9 mouse cellular contexts compared by ENCODE assay signal in genomic region chr11:106037418-106037751, GRCm38 (mm10). TPM values are rescaled to one million over a fixed set of nuclear protein-coding genes. Genes with fewer than 3 reads are reported as not detected.
DNase-seq lines count a peak whose midpoint lies in the region; ATAC-seq and TF ChIP-seq lines count a peak whose summit lies in the region.
"Had no signal": no experiment of that assay in that cellular context is flagged by ENCODE, and none has a peak within 500 bp of the region (broad histone marks: within the 10 kb centered on the region; RNA-seq: fewer than 3 reads in every experiment).

No protein-coding gene starts in this region.

- peaks cover 10% of the 10 kb centered on the region; the same call in 1 of the 2 replicates for H3K4me1 ChIP-seq in spleen, adult 2 months (ENCODE audit: control insufficient read depth, insufficient read depth, insufficient read length)
- H3K4me1 ChIP-seq in stomach, embryonic 15.5 days, result peaks cover 7% of the 10 kb centered on the region; the same call in 1 of the 2 replicates

- H3K4me2 ChIP-seq in stomach, embryonic 15.5 days, result peak overlapping the region; percentile 88

- peak overlapping the region; percentile 78; the same call in 1 of the 2 replicates for H3K27ac ChIP-seq in spleen, adult 2 months (ENCODE audit: insufficient read depth, low read length)
- H3K27ac ChIP-seq in stomach, embryonic 15.5 days, result peak overlapping the region; percentile 90

- under 1% methylated on average over 13 of the region's 13 CpGs for WGBS in spleen, adult 2 months
- WGBS in stomach, embryonic 15.5 days, result under 1% methylated on average over 13 of the region's 13 CpGs

- no peak for DNase-seq in spleen, adult 2 months (ENCODE audit: low read depth in 1 of 2, low spot score in 2 of 2)
- DNase-seq in spleen, postnatal 4 days (ENCODE audit: low spot score in 2 of 2), result no peak
- peak; percentile 67 for DNase-seq in cerebellum, adult 9-10 months
- peak; percentile 69 to 77 for DNase-seq in frontal cortex, adult 2 months (ENCODE audit: extremely low spot score in 1 of 2, low spot score in 1 of 2)
- DNase-seq in left cerebral cortex, adult 11 months (ENCODE audit: low spot score), result peak; percentile 63
- DNase-seq in mesoderm, embryonic 11.5 days (ENCODE audit: low read depth, low spot score), result peak; percentile 79
- no peak for DNase-seq in gastrocnemius, postnatal 4 days (ENCODE audit: low spot score in 2 of 2)

- no peaks in the 10 kb centered on the region for H3K36me3 ChIP-seq in spleen, adult 2 months (ENCODE audit: control insufficient read depth, insufficient read depth, low read length)
- H3K36me3 ChIP-seq in stomach, embryonic 15.5 days, result no peaks in the 10 kb centered on the region

- peak overlapping the region; percentile 94 for H3K9ac ChIP-seq in stomach, embryonic 15.5 days

- TF ChIP-seq POLR2A in spleen, adult 2 months (IDR thresholded peaks at IDR 0.05; ENCODE audit: low read depth, low read length), result no peak

- no peaks in the 10 kb centered on the region for H3K9me3 ChIP-seq in stomach, embryonic 15.5 days

- H3K27me3 ChIP-seq in spleen, adult 2 months (ENCODE audit: control insufficient read depth, insufficient read depth, low read length), result no peaks in the 10 kb centered on the region
- H3K27me3 ChIP-seq in stomach, embryonic 15.5 days (replicated peaks), result no peaks in the 10 kb centered on the region

- TF ChIP-seq CTCF in spleen, adult 2 months (IDR thresholded peaks at IDR 0.05; ENCODE audit: extremely low read depth, insufficient read depth, insufficient read length, insufficient replicate concordance), result no peak

- no peak for ATAC-seq in stomach, embryonic 15.5 days (ENCODE audit: insufficient read depth, low FRiP score, low read depth)

- peak overlapping the region; percentile 91 for H3K4me3 ChIP-seq in spleen, adult 2 months (ENCODE audit: extremely low read depth, insufficient read depth, insufficient read length)
- peak overlapping the region; percentile 92 for H3K4me3 ChIP-seq in stomach, embryonic 15.5 days (replicated peaks)

RNA-seq across cellular contexts. Expression of gene Dcaf7, which starts 0.7 kb away (rescaled TPM):
- 35.8 and 44.0 TPM in 2 replicates for polyA plus RNA-seq in spleen, adult 2 months (2012; rRNA removed)
- 127 and 132 TPM in 2 replicates for polyA plus RNA-seq in frontal cortex, adult 2 months (2012; rRNA removed)
- 54.6 and 57.6 TPM in 2 replicates for polyA plus RNA-seq in stomach, embryonic 15.5 days (2015; fragmentation: Nextera tagmentation; extraction: Ambion mirVana)
- 10 to 100 TPM; 60.3 to 60.5 TPM for total RNA-seq in gastrocnemius, postnatal 4 days (2021)

RNA-seq across cellular contexts. Expression of gene Taco1, which starts 28.5 kb away (rescaled TPM):
- 6.1 and 7.6 TPM in 2 replicates for polyA plus RNA-seq in spleen, adult 2 months (2012; rRNA removed)
- polyA plus RNA-seq in frontal cortex, adult 2 months (2012; rRNA removed), result 13.2 and 14.6 TPM in 2 replicates
- polyA plus RNA-seq in stomach, embryonic 15.5 days (2015; fragmentation: Nextera tagmentation; extraction: Ambion mirVana), result 9.8 and 11.5 TPM in 2 replicates
- total RNA-seq in gastrocnemius, postnatal 4 days (2021), result 10 to 100 TPM; 19.6 to 19.8 TPM

RNA-seq across cellular contexts. Expression of gene Kcnh6, which starts 29.5 kb away (rescaled TPM):
- 0.35 and 0.56 TPM in 2 replicates for polyA plus RNA-seq in spleen, adult 2 months (2012; rRNA removed)
- polyA plus RNA-seq in frontal cortex, adult 2 months (2012; rRNA removed), result 4.5 and 4.6 TPM in 2 replicates
- 0.80 and 1.3 TPM in 2 replicates for polyA plus RNA-seq in stomach, embryonic 15.5 days (2015; fragmentation: Nextera tagmentation; extraction: Ambion mirVana)
- total RNA-seq in gastrocnemius, postnatal 4 days (2021), result under 1 TPM in 1 of 2 experiments, not detected in 1; 0.31 TPM

RNA-seq across cellular contexts. Expression of gene Ace3, which starts 42.9 kb away (rescaled TPM):
- not detected in 2 replicates for polyA plus RNA-seq in spleen, adult 2 months (2012; rRNA removed)
- not detected in 2 replicates for polyA plus RNA-seq in frontal cortex, adult 2 months (2012; rRNA removed)
- polyA plus RNA-seq in stomach, embryonic 15.5 days (2015; fragmentation: Nextera tagmentation; extraction: Ambion mirVana), result not detected in 2 replicates
- total RNA-seq in gastrocnemius, postnatal 4 days (2021), result not detected
- total RNA-seq: neutrophil, adult 5-6 weeks had no signal

RNA-seq across cellular contexts. Expression of gene Map3k3, which starts 47.0 kb away (rescaled TPM):
- 34.1 and 37.1 TPM in 2 replicates for polyA plus RNA-seq in spleen, adult 2 months (2012; rRNA removed)
- polyA plus RNA-seq in frontal cortex, adult 2 months (2012; rRNA removed), result 30.0 and 32.2 TPM in 2 replicates
- 18.0 and 19.5 TPM in 2 replicates for polyA plus RNA-seq in stomach, embryonic 15.5 days (2015; fragmentation: Nextera tagmentation; extraction: Ambion mirVana)
- 10 to 100 TPM; 45.9 to 47.1 TPM for total RNA-seq in gastrocnemius, postnatal 4 days (2021)

Comparison
In these comparisons a context has a peak if more than half of its experiments do, and no peak if none do; other contexts are left out.
1. DNase-seq: peak in cerebellum, adult 9-10 months (single experiment), frontal cortex, adult 2 months (2 of 2), left cerebral cortex, adult 11 months (single experiment) and mesoderm, embryonic 11.5 days (single experiment); none in spleen, adult 2 months (0 of 2), spleen, postnatal 4 days (0 of 2) and gastrocnemius, postnatal 4 days (0 of 2).